Mouse (Mus musculus) myocyte (in vitro differentiated cells): ENCODE data around the gene Mipol1.

Source experiments
- CEBPB ChIP-seq: IDR thresholded peaks from 2 replicates; pipeline ENCODE4 v1.6.1; 2011; ENCODE audit warnings: mild to moderate bottlenecking, moderate library complexity; ENCODE audit not compliant: poor library complexity, insufficient read depth, severe bottlenecking
- E2F4 ChIP-seq: IDR thresholded peaks from one replicate; pipeline ENCODE4 v1.6.1; 2011; ENCODE audit warnings: mild to moderate bottlenecking, control low read depth, moderate library complexity; ENCODE audit not compliant: insufficient read depth
- MAX ChIP-seq: IDR thresholded peaks from one replicate; pipeline ENCODE4 v1.6.1; 2011; ENCODE audit warnings: low read depth, mild to moderate bottlenecking, control low read depth
- MYOD1 ChIP-seq, 3 experiments: IDR thresholded peaks; one replicate each; pipeline ENCODE4 v1.6.1; 2011; ENCODE audit warnings: control low read depth in 2 of 3, low read depth in 2 of 3, mild to moderate bottlenecking in 2 of 3, moderate library complexity in 1 of 3; ENCODE audit not compliant: insufficient read length in 2 of 3, control insufficient read depth in 1 of 3
- MYOG ChIP-seq, 3 experiments: IDR thresholded peaks; one replicate each; pipeline ENCODE4 v1.6.1; 2011; ENCODE audit warnings: control low read depth in 2 of 3, low read depth in 2 of 3, mild to moderate bottlenecking in 2 of 3; ENCODE audit not compliant: insufficient read length in 2 of 3, control insufficient read depth in 1 of 3, insufficient read depth in 1 of 3
- POLR2A ChIP-seq: IDR thresholded peaks from one replicate; pipeline ENCODE4 v1.6.1; 2011; ENCODE audit warnings: low read depth, mild to moderate bottlenecking, control low read depth, moderate library complexity; ENCODE audit not compliant: insufficient read length
- POLR2AphosphoS2 ChIP-seq: IDR thresholded peaks from one replicate; pipeline ENCODE4 v1.6.1; 2011; ENCODE audit warnings: low read depth, control low read depth; ENCODE audit not compliant: insufficient read length
- TCF12 ChIP-seq: IDR thresholded peaks from one replicate; pipeline ENCODE4 v1.6.1; 2011; ENCODE audit warnings: mild to moderate bottlenecking, control low read depth; ENCODE audit not compliant: poor library complexity, insufficient read depth, severe bottlenecking
- USF1 ChIP-seq: IDR thresholded peaks from one replicate; pipeline ENCODE4 v1.6.1; 2011; ENCODE audit warnings: low read depth, mild to moderate bottlenecking, control low read depth, moderate library complexity

- TF ChIP-seq MYOD1 (IDR thresholded peaks at IDR 0.05; ENCODE audit: control insufficient read depth in 1 of 3, insufficient read length in 2 of 3, low read depth in 2 of 3) = no peak
- no peak for TF ChIP-seq USF1
- TF ChIP-seq MYOG (IDR thresholded peaks at IDR 0.05; ENCODE audit: control insufficient read depth in 1 of 3, insufficient read depth in 1 of 3, insufficient read length in 2 of 3, low read depth in 2 of 3) = no peak
- TF ChIP-seq MAX = no peak
- no peak for TF ChIP-seq POLR2AphosphoS2
- no peak for TF ChIP-seq CEBPB
- TF ChIP-seq POLR2A = no peak
- no peak for TF ChIP-seq E2F4
- TF ChIP-seq TCF12 = no peak
Observed at GRCm38 (mm10) chr12:57307748-57308147, 77.5 kb downstream of the Mipol1 start.
